Mouse (Mus musculus): Measurements from ENCODE around the gene Fxyd3.
A peak's percentile ranks its signal among the peaks of the same experiment; 100 is the strongest.

The Fxyd3 gene

GRCm38 (mm10) chr7:31049846-31050281 lies 26.6 kb downstream of the Fxyd3 start:
- DNase-seq (ENCODE audit: low spot score in 2 of 2) = peak; percentile 63

DNA sequence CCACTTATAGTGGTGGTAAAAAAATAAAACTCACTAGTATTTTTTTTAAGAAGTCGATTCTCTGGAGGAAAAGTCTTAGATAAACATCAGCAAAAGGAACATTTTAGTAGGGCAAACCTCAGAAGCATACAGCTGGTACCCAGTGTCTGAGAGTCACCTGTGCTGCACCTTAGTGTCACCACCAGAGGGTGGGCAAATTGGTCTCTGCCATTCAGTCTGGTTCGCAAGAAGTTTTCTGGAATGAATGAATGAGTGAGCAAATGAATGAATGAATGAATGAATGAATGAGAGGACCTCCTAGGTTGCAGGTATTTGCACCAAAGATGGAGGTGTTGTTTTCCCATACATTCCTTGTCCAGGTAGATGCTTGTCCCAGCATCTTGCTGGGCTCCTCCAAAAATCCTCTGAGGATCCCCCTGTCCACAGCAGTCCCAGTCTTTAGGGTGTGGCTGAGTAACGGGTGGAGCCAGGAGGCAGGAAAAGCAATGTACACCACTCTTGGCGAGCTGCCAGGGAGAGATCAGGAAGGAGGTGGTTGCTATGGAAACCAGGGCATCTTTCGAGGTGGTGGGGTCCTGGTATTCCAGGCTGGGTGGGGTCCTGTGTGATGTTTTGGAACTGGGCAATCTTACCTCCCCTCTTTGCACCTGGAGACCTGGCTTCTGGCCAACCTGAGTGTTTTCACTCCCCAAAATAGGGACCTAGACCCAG lies 27.2 kb downstream of the Fxyd3 start:
- DNase-seq (ENCODE audit: low spot score in 2 of 2) = peak; percentile 53

DNA sequence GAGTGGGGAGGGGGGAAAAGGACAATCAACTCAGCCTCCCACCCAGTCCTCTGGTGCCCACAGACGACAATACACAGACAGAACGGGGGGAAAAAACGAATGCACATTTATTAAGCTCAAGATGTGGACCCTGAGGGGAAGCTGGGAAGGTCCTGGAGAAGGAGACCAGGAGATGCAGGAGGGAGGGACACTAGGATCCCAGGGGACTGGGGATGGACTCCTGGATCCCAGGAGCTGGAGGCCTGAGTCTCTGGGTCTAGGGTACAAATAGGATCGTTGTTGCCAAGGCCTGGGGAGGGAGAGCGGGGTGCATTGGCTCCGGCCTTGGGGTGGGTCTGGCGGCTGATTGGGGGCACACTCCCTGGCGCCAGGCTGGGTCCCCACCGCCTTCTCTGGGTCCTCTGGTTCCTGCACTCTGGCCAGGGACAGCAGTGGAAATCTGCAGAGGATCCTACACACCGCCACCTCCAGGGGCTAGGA lies 34.0 kb downstream of the Fxyd3 start, which contains the start of gene Fxyd5:
Gene Fxyd5, minus strand, starts transcription at position 51 of the 480 bp plus-strand sequence.
- no peak for DNase-seq (ENCODE audit: low spot score in 2 of 2)

DNA sequence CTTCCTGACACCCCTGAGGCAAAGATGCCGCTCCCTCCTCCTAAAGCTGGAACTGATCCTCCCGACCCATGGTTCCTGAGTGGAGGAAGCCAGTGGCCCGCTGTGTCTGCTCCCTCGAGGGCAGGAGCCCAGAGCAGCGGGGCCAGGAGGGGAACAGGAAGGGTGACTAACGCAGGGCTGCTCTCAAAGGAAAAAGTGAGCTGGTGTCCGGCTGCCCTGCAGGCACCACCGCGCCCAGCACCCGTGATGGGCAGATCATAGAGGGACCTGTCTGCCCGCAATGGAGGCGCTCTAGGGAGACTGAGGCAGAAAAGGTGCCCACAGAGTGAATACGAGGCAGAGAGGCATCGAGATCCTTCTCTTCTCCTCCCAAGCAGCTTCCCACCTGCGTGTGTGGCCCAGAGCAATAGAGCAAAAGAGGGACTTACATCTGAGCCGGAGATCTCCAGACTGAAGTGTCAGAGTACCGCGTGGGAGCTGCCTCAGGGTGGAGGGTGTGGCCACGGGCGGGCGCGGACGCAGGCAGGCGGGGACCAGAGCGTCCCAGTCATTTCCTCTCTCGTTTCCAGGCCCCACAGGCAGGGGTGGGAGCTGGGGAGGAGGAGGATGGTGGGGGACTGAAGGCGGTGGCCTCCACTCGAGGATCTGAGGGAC lies 34.7 kb downstream of the Fxyd3 start:
- no peak for DNase-seq (ENCODE audit: low spot score in 2 of 2)

DNA sequence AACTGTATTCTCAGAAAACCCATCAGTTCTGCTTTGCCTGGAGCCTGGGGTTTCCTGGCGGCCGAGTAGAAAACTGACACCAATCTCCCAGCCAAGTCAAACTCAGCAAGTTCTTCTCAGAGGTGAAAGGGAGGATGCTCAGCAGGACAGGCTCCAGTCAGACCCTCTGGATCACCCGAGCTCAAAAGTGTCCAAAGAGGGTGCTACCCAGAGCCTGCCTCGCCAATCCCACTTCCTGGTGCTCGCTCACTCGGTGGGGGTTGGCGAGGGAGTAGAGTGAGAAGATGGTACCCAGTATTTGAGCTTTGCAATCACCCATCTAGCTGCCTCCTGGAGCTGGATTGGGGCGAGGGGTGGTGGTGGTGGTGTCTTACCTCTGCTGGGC lies 35.5 kb downstream of the Fxyd3 start:
- no peak for DNase-seq (ENCODE audit: low spot score in 2 of 2)

GRCm38 (mm10) chr7:31040281-31041022 lies 36.1 kb downstream of the Fxyd3 start:
- DNase-seq (ENCODE audit: low spot score in 2 of 2) = no peak

DNA sequence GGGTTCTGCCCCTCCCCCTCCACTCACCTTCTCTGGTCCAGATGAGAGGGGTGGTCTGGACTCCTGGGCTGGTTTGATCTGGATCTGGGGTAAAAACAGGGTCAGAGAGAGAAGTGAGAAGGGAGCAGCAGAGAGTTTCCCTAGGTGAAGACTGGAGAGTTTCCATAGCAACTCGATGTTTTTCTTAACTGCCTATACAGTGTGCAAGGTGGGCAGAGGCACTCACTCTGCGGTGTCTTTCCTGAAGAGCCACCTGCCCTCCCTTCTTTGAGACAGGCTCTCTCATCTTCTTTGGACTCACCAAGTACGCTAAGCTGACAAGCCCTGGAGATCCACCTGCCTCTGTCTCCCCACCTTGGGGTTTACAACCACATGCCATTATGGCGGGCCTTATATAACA lies 37.5 kb downstream of the Fxyd3 start:
- DNase-seq (ENCODE audit: low spot score in 2 of 2) = no peak

- no peak for DNase-seq (ENCODE audit: low spot score in 2 of 2)
These were observed 38.8 kb downstream of the Fxyd3 start for GRCm38 (mm10) chr7:31037675-31038074.

GRCm38 (mm10) chr7:31036917-31037316 lies 39.6 kb downstream of the Fxyd3 start:
- DNase-seq (ENCODE audit: low spot score in 2 of 2) = no peak

GRCm38 (mm10) chr7:31035291-31035690 lies 41.2 kb downstream of the Fxyd3 start:
- no peak for DNase-seq (ENCODE audit: low spot score in 2 of 2)

DNA sequence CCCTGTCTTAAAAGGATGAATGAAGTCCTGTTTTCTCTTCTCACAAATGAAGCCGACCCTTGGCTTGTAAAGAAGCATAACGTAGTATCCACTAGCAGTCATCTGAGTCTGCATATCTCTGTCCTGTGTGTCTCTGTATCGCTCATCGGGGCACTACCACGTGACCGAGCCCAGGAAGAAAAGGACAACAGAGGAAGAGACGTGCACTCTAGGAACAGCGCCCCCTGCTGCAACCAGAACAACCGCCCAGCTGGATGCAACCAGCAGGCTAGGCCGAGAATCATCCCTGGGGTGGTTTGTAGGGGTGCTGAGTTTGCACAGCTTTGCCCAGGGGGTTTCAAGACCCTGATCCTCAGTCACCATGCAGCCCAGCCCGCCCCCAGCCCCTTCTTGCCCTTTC lies 41.7 kb downstream of the Fxyd3 start:
- DNase-seq (ENCODE audit: low spot score in 2 of 2) = no peak

- DNase-seq (ENCODE audit: low spot score in 2 of 2) = no peak
These were observed 42.9 kb downstream of the Fxyd3 start for GRCm38 (mm10) chr7:31033409-31034165.

- DNase-seq (ENCODE audit: low spot score in 2 of 2) = no peak
These were observed 44.8 kb downstream of the Fxyd3 start for GRCm38 (mm10) chr7:31031731-31032130.

DNA sequence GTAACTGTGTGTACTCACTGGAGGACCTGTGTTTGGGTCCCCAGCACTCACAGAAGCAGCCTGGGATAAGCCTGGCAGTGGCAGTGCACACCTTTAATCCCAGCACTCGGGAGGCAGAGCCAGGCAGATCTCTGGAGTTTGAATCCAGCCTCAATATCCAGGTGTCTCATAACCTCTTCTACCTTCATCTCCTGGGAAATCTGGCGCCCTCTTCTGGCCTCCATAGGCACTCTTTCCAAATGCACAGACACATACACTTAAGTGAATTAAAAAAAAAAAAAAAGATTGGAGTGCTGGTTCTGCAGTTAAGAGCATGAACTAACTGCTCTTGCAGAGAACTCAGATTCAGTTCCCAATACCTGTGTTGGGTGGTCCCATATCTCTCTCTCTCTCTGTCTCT lies 45.8 kb downstream of the Fxyd3 start:
- no peak for DNase-seq (ENCODE audit: low spot score in 2 of 2)

DNA sequence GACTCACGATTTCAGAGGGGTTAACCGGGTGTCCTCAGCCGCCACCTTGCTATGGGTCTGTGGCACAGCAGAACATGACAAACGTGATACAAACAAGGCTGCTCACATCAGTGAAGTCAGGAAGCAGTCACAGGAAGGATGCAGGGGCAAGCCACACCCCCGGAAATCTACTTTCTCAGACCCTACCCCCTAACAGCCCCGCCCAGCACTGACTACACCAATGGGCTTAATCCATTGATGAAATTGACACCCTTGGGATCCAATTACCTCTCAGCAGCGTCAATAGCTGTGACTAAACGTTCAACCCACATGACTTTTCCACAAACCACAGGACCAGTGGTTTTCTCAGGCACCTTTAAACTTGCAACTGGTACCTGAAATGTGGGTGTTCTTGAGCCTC lies 47.9 kb downstream of the Fxyd3 start:
- no peak for DNase-seq (ENCODE audit: low spot score in 2 of 2)
